Mouse (Mus musculus) gastrocnemius, postnatal 4 days (tissue): ENCODE measurements around the gene Cacna1c. TPM values are rescaled to one million over a fixed set of nuclear protein-coding genes. Genes with fewer than 3 reads are reported as not detected.
"Not testable (repeated sequence)": the region's sequence is repeated elsewhere in the genome, so short reads cannot be mapped to it uniquely, and the experiment has no call there.

ENCODE experiments used
- DNase-seq, 2 experiments: peaks; one replicate each; pipeline ENCODE4 v3.0.0; 2021 to 2022; ENCODE audit warnings: low spot score in 2 of 2, mixed read lengths in 2 of 2
- total RNA-seq, 2 experiments: library from RNA; stranded (reverse); gene quantifications; 2 replicates each; pipeline ENCODE4 v1.2.3; 2021

Cacna1c gene
- total RNA-seq, 2 experiments from 2014 or later: 7.5 to 9.9 TPM

DNA sequence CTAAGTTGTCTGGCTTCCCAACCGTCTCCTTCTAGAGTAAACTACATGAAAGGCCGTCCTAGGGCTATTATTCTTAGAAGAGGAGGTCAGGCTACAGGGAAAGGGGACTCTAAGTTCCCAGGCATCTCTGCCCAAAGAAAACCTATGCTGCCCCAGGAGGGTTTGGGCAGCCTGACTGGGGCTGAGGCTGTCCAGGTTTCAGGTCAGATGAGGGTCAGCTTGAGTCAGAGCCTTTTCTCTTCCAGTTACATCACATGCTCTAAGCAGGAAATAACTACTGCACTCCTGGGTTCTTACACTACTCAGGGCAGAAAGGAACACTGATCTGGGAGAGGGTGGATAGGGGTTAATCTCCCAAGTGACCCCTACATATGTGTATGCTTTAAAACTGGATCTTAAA lies 556.4 kb downstream of the Cacna1c start:
- no peak for DNase-seq

DNA sequence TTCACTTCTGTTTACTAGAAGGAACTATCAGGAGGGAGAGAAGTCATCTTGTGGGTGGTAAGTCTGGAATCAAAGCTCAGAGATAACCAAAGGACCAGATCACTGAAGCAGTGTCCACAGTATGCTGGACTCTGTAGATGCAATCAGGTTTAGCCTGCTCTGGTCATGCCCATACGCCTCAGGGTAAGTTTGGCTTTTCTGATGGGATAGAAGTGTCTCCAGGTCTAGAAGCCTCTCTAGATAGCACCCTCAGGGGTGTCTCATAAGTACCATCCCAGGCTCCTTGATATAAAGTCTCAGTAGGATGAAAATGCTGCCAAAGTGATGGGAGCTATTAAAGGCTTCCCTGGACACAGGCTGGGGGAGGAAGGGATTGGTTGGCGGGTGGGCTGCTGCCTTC lies 557.3 kb downstream of the Cacna1c start:
- DNase-seq: no peak

DNA sequence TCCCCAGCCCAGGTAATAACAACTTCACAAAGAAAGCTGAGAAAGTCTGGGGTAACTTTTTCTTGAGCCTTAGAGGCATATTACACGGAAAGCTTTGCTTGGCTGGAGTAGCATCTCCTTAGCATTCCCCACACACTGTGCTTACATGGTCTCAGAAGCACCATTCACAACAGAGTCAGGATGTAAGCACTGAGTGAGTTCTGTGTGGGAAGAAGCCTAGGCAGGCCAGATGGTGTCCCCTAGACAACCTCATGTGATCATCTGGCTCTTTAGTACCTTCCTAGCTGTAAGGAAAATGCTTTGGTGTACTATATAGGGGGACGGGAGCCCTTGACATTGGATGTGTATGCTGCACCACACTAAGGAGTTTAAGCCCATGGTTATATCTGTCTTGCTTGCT lies 563.7 kb downstream of the Cacna1c start:
- no peak for DNase-seq

DNA sequence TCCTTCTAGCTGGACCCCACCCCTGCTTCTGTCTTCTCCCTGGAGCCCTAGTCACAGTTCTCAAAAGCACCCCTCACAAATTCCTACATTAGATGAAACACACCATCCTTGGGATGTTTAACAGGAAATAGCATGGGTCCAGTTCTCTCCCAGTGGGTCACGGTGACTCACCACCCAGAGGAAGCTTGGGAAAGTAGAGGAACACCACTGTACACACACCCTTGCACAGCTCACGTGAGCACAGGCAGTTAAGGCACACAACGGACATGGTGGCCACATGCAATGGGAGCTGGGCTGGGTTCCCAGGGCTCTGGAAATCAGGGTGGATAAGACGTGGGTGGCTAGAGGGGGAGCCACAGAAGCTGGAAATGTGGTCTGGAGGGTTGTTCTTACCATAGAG lies 566.2 kb downstream of the Cacna1c start:
- no peak for DNase-seq

DNA sequence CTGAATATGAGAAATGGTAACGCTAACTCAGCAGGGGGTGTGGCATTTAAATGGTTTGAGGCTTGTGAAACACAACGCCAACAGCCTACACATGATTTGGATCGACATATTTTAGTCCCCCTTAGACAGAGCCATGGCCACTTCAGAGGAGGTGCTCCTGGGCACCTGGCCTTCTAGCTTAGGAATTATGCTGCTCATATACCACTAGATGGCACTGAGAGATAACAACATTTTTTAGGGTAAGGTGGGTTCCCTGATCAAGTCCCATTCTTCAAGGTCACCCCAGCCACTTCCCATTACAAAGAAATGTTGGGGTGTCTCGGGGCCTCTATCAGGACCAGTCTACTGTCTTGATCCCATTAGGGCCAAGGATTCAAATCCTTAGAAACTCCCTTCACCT lies 570.0 kb downstream of the Cacna1c start:
- no peak for DNase-seq

DNA sequence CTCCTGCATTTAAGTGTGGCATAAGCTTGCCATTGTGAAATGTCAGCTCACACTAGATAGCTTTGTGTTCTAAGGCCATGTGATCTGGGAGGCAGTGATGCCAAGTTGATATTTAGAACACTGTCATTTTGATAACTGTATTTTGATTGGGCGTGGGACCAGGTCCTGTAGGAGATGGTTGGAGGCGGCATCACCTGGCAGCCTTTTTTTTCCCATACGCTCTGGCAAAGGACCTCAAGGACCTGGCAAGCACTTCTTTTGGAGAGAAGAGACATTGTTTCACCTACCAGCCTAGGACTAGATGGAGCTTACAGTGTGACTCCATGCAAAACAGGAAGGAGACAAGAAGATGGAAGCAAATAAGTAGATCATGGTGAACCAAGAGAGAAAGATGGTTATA lies 572.6 kb downstream of the Cacna1c start:
- DNase-seq: no peak

DNA sequence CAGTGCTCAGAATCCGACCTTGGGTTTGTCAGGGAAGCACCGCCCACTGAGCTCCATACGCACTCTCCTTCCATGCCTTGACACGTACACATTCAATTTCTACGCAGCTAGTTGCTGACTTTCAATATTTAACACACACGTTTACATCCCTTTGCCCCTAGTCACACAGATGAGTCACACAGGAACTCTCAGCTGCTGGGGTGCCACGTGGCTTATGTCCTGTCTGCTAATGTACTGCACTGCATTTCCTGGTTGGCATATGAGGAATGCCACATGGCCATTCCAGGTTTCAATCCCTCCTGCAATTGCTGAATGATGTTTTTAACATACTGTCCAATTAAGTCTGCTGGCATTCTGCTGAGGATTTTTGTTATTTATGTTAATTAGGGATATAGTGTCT lies 574.4 kb downstream of the Cacna1c start:
- no peak for DNase-seq

DNA sequence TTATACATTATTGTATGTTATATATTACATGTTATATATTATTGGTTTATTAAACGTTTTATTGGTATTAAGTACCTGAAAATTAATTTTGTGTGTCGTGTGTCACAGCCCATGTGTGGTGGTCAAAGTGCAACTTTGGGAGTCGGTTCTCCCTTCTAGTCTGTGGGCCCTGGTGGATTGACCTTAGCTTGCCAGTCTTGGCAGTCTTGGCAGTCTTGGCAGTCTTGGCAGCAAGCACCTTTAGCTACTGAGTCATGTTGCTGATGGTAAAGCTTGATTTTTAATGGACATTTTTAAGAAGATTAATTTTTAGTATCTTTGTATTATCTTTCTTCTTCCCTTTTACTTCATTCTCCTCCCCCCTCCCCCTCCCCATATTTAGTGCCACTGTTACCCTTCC lies 574.8 kb downstream of the Cacna1c start:
- no peak for DNase-seq

DNA sequence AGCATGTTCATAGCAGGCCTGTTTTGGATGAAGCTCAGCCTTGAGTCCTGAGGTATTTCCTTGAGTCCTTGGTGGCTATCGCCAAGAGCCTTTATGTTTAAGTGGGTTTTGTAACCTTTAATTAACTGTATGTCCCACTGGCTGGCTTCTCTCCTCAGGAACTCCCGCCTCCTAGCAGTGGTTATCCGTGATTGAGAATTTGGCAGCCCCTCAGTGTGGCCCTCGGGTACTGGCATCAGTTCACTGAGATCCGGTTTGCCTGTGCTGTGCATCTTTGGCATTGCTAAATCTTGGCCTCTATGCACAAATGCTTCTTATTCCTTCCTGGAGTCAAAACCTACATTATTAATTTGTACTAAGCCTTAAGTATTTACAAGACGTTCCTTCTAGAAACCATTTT lies 587.3 kb downstream of the Cacna1c start:
- no peak for DNase-seq

DNA sequence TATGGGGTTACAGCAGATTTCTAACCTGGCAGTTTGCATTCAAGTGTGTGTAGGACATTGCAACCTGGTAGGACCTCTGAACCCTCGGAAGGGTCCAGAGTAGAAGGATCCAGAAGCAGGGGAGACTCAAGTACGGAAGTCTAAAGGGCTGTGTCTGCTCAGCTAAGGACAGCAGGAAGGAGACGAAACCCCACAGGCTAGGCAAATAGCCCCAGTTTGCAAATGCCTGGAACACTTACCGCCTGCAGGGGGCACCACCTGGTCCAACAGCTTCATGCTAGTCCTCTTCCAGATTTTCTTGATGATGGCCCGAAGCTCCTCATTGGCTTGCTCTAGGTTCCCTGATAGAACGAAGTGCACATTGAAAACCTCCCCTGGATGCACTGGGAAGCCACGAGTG lies 590.2 kb downstream of the Cacna1c start:
- no peak for DNase-seq

DNA sequence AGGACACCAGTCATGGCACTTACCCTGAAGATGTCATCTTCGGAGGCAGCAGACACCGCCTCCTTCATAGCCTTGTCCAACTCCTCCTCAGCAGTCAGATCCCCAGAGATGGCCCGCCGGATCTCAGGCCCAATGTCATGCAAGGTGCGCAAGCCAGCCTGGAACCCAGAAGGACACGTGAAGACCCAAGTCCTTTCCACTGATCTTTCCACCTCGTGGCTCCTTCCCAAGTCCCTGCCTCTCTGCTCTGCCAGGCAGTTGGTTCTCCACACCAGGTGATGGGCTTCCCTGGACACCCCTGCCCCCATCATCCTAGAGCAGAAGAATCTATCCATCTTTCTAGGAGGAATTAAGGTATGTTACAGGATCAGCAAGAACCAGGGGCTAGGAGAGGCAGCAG lies 592.4 kb downstream of the Cacna1c start:
- no peak for DNase-seq

DNA sequence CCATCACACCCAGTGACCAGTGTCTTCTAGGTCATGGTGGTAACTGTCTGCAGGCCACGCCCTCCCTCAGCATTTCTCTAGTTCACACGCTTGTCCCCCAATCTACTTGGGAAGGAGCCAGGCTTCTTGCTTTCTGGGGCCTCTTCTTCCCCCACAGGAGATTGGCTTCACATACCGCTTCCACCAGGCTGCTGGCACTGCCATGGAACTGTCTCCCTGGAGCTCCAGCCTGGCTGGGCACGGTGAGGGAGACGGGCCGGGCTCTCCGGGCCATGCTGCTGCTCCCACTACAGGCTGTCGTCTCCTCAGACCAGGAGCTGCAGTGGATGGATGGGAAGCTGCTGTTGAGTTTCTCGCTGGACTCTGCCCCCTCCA lies 600.5 kb downstream of the Cacna1c start:
- DNase-seq: no peak

DNA sequence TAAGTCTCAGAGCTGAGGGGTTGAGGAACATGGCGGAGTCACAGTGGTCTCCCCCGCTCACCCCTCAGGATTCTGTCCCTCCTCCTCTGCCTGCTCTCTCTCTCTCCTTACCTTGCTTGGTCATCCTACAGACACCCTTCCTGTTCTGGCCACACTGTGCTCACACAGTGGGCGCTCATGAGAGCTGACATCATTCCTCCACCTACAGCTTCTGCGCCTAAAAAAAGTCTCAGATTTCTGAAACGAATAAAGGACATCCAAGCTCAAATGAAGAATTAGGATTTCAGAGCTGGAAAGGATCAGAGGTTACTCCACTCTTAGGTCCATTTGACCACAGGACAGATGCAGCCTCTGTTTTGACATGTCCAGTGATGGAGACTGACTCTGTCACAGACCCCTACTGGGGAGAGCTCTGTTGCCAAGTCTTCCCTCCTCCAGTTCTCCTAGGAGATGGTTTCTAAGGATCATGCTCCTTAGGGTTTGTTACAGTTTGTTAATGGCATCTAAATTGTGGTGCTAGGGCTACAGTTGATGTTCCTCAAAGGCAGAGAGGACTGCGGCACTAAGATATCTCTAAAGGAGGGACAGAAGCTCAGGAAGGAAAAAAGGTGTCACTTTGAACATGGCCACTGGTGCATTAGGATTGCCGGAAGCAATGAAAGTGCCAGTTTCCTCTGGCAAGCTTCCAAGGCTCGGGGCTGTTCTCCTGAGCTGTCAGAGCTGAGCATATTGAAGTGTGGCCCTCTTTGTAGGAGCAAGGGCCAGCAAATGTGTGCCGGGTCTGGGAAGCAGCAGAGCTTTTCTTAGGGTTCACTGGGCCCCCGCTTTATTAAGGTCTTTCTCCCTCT lies 601.2 kb downstream of the Cacna1c start:
- no peak for DNase-seq

DNA sequence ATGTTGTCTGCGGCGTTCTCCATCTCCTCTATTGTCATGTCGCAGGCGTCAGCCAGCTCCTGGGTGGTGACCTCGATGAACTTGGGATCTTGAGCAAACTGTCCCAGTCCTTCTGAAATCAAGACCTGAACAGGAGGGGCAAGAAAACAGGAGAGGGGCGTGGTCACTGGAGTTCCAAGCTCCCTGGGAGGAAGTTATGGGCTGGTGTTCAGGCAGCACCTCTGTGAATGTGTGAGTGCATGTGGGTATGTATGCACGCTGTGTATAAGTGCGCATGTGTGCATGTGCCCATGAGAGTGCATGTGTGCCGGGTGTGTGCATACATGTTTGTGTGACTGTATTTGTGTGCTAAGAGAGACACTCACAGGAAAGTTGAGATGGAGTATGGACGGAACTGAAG lies 602.1 kb downstream of the Cacna1c start:
- DNase-seq: no peak

DNA sequence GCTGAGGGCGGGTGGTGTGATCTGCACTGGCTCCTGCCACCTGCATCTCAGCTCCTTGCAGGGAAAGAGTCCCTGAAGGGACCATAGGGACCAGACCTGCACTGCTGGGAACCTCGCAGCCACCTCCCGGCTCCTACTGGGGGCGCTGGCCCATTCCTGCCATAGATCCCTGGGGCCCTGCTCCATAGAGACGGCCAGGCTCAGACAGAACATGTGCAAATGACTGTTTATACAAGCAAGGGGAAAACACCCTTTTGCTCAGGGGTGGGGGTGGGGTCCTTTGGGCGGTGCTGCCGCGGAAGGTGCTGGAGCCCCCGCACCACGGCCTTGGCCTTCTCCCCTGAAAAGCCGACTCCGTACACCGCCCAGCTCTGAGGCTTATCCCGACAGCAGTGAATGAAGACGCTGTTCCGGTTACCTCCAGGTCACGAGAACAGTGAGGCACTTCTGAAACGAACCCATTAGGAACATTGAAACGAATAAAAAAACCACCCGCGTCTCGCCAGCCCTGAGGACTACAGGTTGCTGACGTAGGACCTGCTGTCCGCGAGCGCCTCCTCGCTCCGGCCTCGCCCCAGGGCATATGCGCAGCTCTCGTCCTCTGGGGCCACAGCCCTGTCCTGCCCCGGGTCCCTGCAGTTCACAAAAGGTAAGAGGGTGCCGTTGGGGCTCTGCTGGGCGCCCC lies 602.7 kb downstream of the Cacna1c start:
- DNase-seq: peak in 1 of 2 experiments; percentile 14

DNA sequence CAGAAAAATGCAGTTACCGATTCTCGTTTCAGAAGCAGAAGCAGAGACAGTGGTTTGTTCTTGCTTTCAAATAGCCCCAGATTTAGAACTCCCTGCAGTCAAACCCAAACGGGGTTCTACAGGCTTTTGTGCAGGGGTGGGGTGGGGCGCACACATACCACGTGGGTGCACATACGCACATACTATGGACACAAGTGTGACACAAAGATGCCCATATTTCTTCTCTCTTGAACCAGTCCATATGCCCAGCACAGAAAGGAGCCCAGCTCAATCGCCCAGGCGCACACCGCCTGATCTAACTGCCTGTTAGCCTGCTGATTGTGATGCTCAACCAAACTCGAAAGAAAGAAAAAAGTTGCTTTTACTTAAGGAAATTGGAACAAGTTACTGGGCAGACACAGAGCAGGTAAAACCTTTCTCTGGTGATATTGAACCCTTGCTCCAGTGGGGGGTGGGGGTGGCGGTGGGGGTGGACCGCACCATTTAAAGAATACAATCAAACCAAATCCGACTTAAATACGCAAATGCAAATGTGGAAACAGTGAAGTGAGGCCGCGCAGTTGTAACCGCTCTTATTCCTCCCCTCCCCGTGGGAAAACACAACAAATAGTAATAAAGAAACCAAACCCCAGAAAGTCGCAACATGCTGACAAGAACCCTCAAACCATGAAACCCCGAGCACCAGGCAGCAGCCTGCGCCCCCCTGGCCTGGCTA lies 603.4 kb downstream of the Cacna1c start:
- DNase-seq: no peak

DNA sequence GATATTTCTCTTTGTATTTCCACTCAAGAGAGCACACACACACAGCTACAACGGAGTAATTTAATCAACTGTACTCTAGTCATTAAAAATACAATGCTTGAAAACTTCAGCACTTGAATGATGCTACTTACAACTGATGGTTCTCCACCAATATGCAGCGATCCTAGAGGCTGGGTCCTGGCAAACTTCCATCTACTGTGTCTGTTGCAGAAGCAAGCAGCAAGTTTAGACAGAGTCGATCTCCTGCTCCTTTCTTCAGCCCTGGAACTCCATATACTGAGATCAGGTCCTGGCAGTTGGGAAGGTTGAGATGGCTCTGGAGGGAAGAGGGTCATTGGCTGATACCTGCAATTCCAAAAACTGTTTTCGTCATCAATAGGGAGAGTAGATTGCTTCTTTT lies 617.5 kb downstream of the Cacna1c start:
- DNase-seq: not testable (repeated sequence)

DNA sequence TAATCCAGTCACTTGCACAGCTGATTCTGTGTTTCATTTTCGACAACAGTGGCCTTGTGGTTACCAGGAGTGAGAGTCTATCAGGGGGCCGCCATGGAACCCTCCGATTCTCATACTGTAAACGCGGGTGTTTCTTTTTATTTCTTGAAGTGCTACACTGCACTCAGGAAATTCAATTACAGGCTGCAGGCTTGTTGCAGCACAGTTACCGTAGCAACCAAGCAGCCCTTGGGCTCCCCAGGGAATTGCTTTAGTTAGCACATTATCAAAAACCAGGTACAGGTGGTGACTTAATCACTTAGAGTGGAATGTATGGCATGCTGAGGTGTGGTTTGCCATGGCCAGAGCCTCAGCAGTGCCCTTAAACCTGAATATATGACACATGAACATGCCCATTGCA lies 621.9 kb downstream of the Cacna1c start:
- no peak for DNase-seq

DNA sequence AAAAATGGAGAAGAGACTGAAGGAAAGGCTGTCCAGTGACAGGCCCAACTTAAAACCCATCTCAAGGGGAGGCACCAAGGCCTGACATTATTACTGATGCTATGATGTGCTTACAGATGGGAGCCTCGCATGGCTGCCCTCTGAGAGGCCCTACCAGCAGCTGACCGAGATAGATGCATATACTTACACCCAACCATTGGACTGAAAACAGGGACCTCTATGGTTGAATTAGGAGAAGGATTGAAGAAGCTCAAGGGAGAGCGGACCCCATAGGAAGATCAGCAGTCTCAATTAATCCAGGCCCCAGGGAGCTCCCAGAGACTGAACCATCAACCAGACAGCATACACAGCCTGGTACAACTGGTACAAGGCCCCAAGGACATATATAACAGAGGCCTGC lies 628.4 kb downstream of the Cacna1c start:
- DNase-seq: no peak

DNA sequence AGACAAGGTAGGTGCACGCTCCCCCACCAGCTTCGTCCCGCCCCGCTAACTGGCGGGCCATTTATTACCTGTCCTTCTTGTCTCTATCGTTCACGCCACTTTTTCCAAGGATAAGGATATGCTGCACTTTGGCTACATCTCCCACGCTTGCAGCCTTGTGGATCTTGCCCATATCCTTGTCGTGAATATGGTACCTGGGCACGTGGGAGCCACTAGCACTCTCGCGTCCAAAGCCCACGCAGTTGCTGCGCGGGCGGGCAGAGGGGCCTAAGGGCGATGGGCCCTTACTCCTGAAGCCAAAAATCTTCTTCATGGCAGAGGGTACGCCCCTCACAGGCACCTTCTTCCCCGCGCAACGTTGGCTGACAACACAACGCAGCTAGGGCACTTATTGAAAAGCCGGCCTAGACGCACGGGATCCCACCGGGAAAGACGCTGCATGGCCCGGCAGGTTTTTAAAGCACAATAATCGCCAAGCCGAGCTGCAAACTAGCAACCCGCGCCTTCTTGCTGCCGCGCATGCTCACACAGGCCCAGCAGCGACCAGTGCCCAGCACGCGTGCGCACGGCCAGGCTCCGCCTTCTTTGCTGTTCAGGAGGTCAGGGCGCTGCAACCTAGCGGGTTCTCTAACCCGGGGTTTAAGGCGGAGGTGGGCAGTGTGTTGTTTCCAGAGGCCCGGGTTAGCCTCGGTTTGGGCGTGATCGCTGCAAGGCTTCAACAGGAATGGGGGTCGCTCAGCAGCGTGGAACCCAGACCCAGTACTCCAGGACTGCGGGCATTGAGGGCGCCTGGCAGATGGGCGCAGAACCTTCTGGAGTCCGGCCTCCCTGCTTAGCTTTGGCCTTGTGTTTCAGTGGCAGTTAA lies 634.2 kb downstream of the Cacna1c start, which contains the start of gene Ankrd26:
Ankrd26 (minus strand) TSS at position 482 of the 865 bp plus-strand sequence.
- DNase-seq: peak; percentile 85 to 92

DNA sequence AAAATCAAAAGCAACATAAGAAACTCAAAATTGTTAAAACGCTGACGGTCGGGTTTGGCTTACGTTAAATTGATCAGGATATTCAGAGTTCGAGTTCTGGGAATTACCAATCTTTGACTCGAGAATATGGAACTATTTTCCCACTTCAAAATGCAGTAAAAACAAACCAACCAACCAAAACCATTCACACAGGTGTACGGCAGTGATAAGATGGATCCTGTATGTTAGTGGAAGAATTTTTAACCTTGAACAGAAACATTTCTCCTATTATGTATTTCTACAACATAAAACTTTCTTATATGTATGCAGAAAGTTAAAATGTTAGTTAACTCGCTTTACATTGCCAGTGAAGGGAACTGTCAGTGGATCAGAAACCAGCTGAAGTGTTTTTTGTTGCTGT lies 635.0 kb downstream of the Cacna1c start:
- no peak for DNase-seq
